Mouse (Mus musculus): ENCODE results near the gene Dld. TPM values are rescaled to one million over a fixed set of nuclear protein-coding genes. Genes with fewer than 3 reads are reported as not detected.

Dld gene
- polyA plus RNA-seq (2014; fragmentation: Illumina TruSeq; extraction: RNeasy Lipid Tissue Mini Kit (QIAGEN cat#74804); ENCODE audit: low read depth, low replicate concordance), result 1,052 TPM

DNA sequence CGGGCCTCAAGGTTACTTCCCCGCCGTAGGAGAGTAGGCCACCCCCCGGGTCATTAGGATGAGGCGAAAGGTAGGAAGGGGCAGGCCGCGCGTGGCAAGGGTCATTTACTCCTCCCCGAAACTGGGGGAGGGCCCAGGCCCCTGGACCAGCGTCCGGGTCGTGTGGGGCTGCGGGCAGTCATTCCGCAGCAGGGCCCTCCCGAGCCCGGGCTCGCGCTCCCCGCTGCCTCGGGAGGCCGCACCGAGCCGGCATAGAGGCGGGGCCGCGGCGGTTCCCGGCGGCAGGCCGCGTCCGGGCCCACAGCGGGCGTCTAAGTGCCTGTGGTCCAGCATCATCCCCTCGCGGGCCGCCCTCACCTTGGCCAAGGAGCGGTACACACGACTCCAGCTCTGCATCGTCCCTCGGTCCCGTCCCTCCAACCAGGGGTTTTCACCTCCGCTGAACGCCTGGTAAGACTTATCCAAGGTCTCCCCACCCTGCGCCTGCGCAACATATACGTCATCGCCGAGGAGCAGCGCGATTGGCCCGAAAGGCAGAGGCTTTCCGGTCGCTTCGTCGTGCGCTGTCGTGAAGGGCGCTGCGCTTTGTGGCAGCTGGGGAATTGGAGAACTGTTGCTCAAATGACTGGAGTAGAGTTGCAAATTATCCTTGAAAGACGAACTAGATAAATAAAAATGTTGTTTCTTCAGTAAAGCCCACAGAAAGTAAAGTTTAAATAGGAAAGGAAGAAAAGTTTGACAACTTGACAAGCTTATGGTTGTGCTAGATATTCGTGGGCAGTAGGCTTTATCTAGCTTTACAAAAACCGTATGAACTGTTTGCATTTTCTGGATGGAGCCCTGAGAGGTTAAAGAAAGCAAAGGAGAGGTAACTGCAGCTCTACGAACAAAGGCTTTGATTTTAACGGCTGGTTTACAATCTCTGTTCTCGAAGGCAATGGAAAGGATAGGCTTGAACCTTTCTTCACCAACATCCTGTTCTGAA is at the start of gene Dld:
Gene Dld, minus strand, starts transcription at position 510 of the 985 bp plus-strand sequence.

DNA sequence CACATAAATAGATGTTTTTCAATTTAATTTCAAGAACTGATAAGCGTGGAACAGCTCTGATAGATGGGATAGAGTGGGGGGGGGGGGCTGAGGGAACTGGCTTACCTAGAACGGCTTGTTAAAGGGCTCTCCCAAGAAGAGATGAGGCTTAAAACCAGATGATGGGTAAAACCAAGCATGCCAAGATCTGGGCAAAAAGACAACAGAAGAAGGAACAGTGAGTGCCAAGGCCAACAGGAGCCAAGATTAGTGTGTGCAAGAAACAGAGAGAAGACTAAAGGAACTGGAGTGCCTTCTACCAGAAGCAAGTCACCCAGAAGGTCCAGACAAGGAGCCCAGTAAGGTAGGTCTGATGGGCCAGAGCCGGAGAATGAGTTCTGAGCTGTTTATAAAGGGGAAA is 39.3 kb upstream of the Dld start, which contains the start of gene Slc26a3:
Gene Slc26a3, plus strand, starts transcription at position 301 of the 400 bp plus-strand sequence.

Other genes with a start within 250 kb of the Dld start
- not detected for gene Gm6993, start 110.7 kb downstream of the Dld start, polyA plus RNA-seq (2014; fragmentation: Illumina TruSeq; extraction: RNeasy Lipid Tissue Mini Kit (QIAGEN cat#74804); ENCODE audit: low read depth, low replicate concordance)
- gene Lamb1, start 86.2 kb downstream of the Dld start, polyA plus RNA-seq (2014; fragmentation: Illumina TruSeq; extraction: RNeasy Lipid Tissue Mini Kit (QIAGEN cat#74804); ENCODE audit: low read depth, low replicate concordance), result 48.6 TPM
- gene Slc26a3, start 39.4 kb upstream of the Dld start, polyA plus RNA-seq (2014; fragmentation: Illumina TruSeq; extraction: RNeasy Lipid Tissue Mini Kit (QIAGEN cat#74804); ENCODE audit: low read depth, low replicate concordance), result 0.29 TPM
- 37.6 TPM for gene Cbll1, start 148.2 kb upstream of the Dld start, polyA plus RNA-seq (2014; fragmentation: Illumina TruSeq; extraction: RNeasy Lipid Tissue Mini Kit (QIAGEN cat#74804); ENCODE audit: low read depth, low replicate concordance)
- 4.3 TPM for gene Slc26a4, start 208.5 kb upstream of the Dld start, polyA plus RNA-seq (2014; fragmentation: Illumina TruSeq; extraction: RNeasy Lipid Tissue Mini Kit (QIAGEN cat#74804); ENCODE audit: low read depth, low replicate concordance)

All from adrenal gland, adult 10 weeks (tissue).